Mouse (Mus musculus) limb, embryonic 14.5 days (tissue): ENCODE measurements around the gene Tmem178b. TPM values are rescaled to one million over a fixed set of nuclear protein-coding genes. Genes with fewer than 3 reads are reported as not detected.

Experiments used
- ATAC-seq: fragments of 200-750 bp; cut with Nextera tagmentation; 2 replicates; pipeline ENCODE4 v1.8.0; 2017; ENCODE audit warnings: low read depth, moderate number of reproducible peaks, moderate TSS enrichment; ENCODE audit not compliant: low FRiP score
- DNase-seq: peaks from one replicate; pipeline ENCODE4 v3.0.0-alpha.2; 2015; ENCODE audit warnings: low spot score
- H3K27ac ChIP-seq: fragments of 300-500 bp; sonication (generic); replicated peaks from 2 replicates; pipeline ENCODE4 v1.5.1; 2014; ENCODE audit warnings: low read depth, mild to moderate bottlenecking, low read length, moderate library complexity, mixed read lengths
- H3K27me3 ChIP-seq: fragments of 300-500 bp; sonication (generic); 2 replicates; pipeline ENCODE4 v1.6.1; 2014; ENCODE audit warnings: low read length, mixed read lengths; ENCODE audit not compliant: control insufficient read depth, insufficient read depth
- H3K36me3 ChIP-seq: fragments of 300-500 bp; sonication (generic); 2 replicates; pipeline ENCODE4 v1.6.1; 2014; ENCODE audit warnings: mild to moderate bottlenecking, low read length, moderate library complexity, mixed read lengths; ENCODE audit not compliant: control insufficient read depth, insufficient read depth
- H3K4me1 ChIP-seq: fragments of 300-500 bp; sonication (generic); 2 replicates; pipeline ENCODE4 v1.6.1; 2014; ENCODE audit warnings: antibody characterized with exemption, low read length, mixed read lengths; ENCODE audit not compliant: control insufficient read depth, insufficient read depth
- H3K4me2 ChIP-seq: fragments of 300-500 bp; sonication (generic); replicated peaks from 2 replicates; pipeline ENCODE4 v1.6.1; 2014; ENCODE audit warnings: low read depth, mild to moderate bottlenecking, low read length, moderate library complexity; ENCODE audit not compliant: severe bottlenecking
- H3K4me3 ChIP-seq: fragments of 300-500 bp; sonication (generic); replicated peaks from 2 replicates; pipeline ENCODE4 v1.5.1; 2014; ENCODE audit warnings: low read length
- H3K9ac ChIP-seq: fragments of 300-500 bp; sonication (generic); 2 replicates; pipeline ENCODE4 v1.6.1; 2014; ENCODE audit warnings: mild to moderate bottlenecking, low read depth, low read length, moderate library complexity; ENCODE audit not compliant: severe bottlenecking
- H3K9me3 ChIP-seq: fragments of 300-500 bp; sonication (generic); 2 replicates; pipeline ENCODE4 v1.6.1; 2016; ENCODE audit warnings: low read length; ENCODE audit not compliant: control insufficient read depth
- POLR2A ChIP-seq: fragments of 200-500 bp; IDR thresholded peaks from 2 replicates; pipeline ENCODE4 v1.8.0; 2012; ENCODE audit warnings: inconsistent platforms, mild to moderate bottlenecking, moderate library complexity, borderline replicate concordance; ENCODE audit not compliant: insufficient read depth, insufficient read length; ENCODE audit errors: extremely low read depth
- WGBS: fragments of 180-500 bp; shearing (Covaris S2); extraction: QIAGEN DNeasy Blood & Tissue Kit; methylation state at CpG from one replicate; pipeline ENCODE4 v1.1.7; 2014; 5-methylcytosine and 5-hydroxymethylcytosine counted together
- polyA plus RNA-seq, 2 experiments: library from polyadenylated mRNA; depleted of rRNA in 1 of 2; stranded (reverse) in 1 of 2; unstranded in 1 of 2; fragments of >200 nt; fragmentation: Nextera tagmentation in 1 of 2; extraction: Ambion mirVana in 1 of 2; gene quantifications; 2 replicates each; pipeline versions ENCODE4 v1.2.1 to v1.2.3; 2012 to 2014

Gene Tmem178b
- polyA plus RNA-seq, 2 experiments = 1.2 to 2.3 TPM

DNA sequence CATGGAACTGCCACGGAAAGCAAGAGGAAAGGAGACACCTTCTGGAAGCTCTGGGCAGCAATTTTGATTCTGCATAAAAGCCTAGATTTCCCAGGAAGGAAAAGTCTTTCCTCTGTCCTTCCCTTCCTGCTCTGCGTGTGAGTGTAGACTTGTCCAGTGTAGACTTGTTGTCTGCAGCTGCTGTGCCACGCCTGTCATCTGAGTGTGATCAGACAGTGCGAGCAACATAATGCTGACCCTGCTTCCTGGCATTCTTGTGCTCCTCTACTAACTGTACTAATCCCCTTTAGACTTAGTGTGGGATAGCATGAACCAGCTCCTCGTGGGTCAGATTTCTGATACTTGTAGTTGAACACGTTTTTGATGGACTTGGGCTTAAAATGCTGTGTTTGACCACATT, 262.6 kb downstream of the Tmem178b start:
- Histone ChIP-seq H3K9me3 (no peaks in the 10 kb centered on the region), H3K4me3 (no peak overlapping the region), H3K9ac (no peak overlapping the region), H3K4me1 (no peaks in the 10 kb centered on the region), H3K36me3 (no peaks in the 10 kb centered on the region), H3K27me3 (no peaks in the 10 kb centered on the region), H3K27ac (no peak overlapping the region), H3K4me2 (no peak overlapping the region)
- DNase-seq (no peak), ATAC-seq (no peak)
- 68% methylated on average over 6 of the region's 6 CpGs for WGBS
- no peak for TF ChIP-seq POLR2A

DNA sequence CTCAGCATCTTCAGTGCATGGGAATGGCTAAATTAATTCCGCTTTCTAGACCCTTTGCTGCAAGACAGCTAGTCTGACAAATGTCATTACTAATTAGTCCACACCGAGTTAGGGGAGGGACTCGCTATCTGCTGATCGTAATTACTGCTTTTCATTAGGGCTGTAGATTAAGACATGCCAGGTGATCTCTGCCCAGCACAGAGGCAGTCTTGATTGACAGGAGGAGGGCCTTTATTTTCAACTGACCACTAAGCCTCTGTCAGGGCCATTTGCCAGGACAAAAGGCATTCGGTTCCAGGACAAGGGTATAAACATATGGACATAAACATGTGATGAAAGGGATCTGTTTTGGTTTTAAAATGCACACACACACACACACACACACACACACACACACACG, 264.3 kb downstream of the Tmem178b start:
- Histone ChIP-seq H3K4me2 (no peak overlapping the region), H3K9me3 (no peaks in the 10 kb centered on the region), H3K27me3 (no peaks in the 10 kb centered on the region), H3K36me3 (no peaks in the 10 kb centered on the region), H3K9ac (no peak overlapping the region), H3K4me3 (no peak overlapping the region), H3K27ac (no peak overlapping the region), H3K4me1 (no peaks in the 10 kb centered on the region)
- TF ChIP-seq POLR2A = no peak
- DNase-seq (no peak), ATAC-seq (no peak)
- WGBS = 55% methylated on average over 6 of the region's 6 CpGs

DNA sequence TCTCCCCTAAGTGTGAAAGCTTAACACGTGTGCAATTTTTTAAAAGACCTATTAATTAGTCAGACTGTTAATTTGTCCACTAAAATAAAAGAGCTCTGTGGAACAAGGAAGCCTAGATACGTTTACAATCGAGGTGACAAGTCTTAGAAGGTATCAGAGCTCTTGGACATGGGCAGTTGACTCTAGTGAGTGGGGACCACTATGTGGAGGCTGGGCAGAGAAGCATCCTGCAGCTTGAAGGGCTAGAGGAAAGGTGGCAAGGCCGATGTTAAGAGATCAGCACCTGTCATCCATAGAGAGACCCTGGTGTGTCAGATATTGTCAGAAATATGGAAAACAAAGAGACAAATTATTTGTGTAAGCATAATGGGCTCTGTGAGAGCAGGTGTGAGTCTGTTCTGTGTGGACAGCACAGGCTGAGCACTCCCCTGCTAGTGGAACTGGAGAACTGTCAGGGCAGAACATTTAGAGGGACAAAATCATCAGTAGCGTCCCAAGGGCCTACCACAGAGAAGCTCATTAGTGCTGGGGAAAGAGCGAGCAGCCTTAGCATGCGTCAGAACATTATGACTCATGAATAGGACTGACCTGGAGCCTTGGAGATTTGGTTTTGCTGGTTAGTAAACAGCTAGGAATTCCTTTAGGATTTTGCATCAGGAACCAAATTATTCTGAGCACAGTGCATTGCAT, 264.9 kb downstream of the Tmem178b start:
- Histone ChIP-seq H3K9ac (no peak overlapping the region), H3K9me3 (no peaks in the 10 kb centered on the region), H3K4me2 (no peak overlapping the region), H3K27me3 (no peaks in the 10 kb centered on the region), H3K36me3 (no peaks in the 10 kb centered on the region), H3K27ac (no peak overlapping the region), H3K4me3 (no peak overlapping the region), H3K4me1 (no peaks in the 10 kb centered on the region)
- 60% methylated on average over 7 of the region's 7 CpGs for WGBS
- ATAC-seq = no peak
- DNase-seq = no peak
- no peak for TF ChIP-seq POLR2A

DNA sequence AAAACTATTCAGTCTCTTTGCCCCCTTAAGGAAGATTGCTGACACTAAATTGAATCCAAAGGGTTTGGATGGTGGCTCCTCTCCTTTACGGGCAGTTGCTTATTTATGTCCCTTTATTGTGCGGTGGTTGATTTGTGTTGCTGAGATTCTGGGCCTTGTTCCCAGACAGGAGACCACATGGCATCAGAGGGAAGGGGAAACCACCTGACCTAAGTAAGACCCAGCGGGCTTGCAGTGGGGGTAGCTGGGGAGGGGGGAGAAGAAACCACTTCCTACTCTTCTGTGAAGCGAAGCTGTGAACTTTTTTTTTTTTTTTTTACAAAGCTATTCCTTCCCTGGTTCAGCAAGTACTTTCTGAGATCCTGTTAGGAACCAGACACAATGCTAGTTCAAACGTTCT, 269.5 kb downstream of the Tmem178b start:
- no peak overlapping the region for H3K4me3 ChIP-seq
- no peaks in the 10 kb centered on the region for H3K36me3 ChIP-seq
- ATAC-seq (no peak), DNase-seq (no peak)
- H3K4me2 ChIP-seq = no peak overlapping the region
- H3K4me1 ChIP-seq = no peaks in the 10 kb centered on the region
- H3K27ac ChIP-seq = no peak overlapping the region
- WGBS = 15% methylated on average over 5 of the region's 5 CpGs
- H3K9ac ChIP-seq = no peak overlapping the region
- no peaks in the 10 kb centered on the region for H3K9me3 ChIP-seq
- no peak for TF ChIP-seq POLR2A
- no peaks in the 10 kb centered on the region for H3K27me3 ChIP-seq

DNA sequence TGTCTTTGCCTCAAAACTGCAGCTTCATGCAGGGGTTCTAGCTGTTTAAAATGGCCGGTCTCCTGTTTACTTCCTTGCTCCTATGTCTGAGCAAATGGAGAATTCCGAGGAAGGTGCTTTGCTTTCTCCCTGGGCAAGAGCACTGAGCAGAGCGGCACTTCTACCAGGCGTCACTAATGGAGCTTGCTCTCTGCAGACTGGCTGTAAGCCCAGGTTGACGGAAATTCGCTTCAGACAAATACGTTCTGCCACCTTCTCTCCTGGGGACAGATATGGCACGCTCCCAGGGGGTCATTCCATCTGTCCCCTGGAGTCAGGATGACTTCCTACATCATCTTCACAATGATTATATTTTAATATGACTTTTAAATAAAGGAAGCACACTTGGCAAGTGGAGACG, 271.3 kb downstream of the Tmem178b start:
- Histone ChIP-seq H3K4me1 (no peaks in the 10 kb centered on the region), H3K9me3 (no peaks in the 10 kb centered on the region), H3K27me3 (no peaks in the 10 kb centered on the region), H3K27ac (no peak overlapping the region), H3K4me2 (no peak overlapping the region), H3K36me3 (no peaks in the 10 kb centered on the region), H3K4me3 (no peak overlapping the region), H3K9ac (no peak overlapping the region)
- ATAC-seq (no peak), DNase-seq (no peak)
- WGBS = 65% methylated on average over 9 of the region's 9 CpGs
- TF ChIP-seq POLR2A = no peak
